Mouse (Mus musculus): ENCODE measurements around the gene Mecom.
"Not testable (repeated sequence)": the region's sequence is repeated elsewhere in the genome, so short reads cannot be mapped to it uniquely, and the experiment has no call there.

Gene Mecom

DNA sequence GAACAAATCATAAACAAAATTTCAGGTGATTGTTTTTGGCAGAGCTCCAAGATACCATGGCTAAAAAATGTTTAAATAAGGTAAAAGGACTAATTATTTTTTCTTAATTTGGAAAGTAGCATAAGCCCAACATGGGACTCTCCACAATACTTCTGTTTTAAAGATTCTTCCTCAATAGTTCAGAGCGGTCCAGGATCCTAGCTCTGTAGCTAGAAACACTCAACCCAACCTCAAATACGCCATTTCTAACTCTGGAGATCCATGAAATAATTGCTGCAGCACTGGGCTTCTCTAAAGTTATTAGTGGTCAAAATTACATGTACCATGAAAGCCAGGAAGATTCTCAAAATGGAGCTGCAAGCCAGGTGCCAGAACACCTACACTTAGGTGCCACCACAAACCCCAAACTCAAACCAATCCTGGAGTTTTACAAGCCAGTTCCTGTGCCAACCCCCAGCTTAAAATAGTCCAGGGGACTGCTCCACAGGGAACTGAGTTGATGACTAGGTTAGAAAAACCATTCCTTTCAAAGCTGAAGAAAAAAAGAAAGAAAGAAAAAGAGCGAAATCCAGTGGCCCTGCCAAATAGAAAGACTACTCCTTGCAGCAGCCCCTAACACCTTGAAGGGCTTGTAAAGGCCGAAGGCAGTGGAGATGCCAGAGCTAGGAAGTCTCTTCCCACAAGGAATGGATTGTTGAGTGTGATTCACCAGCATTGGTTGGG, 102.4 kb downstream of the Mecom start:
- DNase-seq (ENCODE audit: low read depth, low spot score): no peak

DNA sequence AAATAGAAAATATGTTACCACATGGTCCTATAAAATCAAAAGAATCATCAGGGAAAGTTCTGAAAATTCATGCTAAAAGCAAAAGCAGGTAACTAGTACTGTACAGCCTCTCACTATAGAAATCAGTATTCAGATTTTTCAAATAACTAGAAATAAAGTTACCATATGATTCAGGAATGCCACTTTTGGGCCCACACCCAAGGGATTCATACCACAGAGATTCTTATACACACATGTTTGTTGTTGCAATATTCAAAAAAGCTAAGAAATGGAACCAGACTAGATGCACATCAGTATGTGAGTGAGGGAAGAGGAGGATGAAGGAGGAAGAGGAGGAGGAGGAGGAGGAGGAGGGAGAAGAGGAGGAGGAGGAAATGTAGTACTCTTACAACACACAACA, 106.2 kb downstream of the Mecom start:
- no peak for DNase-seq (ENCODE audit: low read depth, low spot score)

DNA sequence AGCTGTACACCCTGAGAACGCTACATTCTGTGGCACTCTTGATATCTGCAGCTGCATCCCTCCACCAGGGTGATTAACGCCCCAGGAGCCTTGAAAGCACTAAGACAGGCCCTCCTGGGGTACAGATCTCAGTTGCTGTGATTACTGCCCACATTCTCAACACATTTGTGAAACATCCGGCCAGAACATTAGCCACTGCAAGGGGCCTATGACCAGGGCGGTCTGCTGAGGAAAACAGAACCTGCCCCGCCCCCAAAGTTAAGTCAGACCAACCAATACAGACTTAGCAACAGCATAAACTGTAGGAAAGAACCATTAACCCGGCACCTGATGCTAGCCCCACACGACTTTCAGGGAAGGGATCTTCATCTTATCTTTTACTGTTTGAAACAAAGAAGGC, 109.8 kb downstream of the Mecom start:
- no peak for DNase-seq (ENCODE audit: low read depth, low spot score)

DNA sequence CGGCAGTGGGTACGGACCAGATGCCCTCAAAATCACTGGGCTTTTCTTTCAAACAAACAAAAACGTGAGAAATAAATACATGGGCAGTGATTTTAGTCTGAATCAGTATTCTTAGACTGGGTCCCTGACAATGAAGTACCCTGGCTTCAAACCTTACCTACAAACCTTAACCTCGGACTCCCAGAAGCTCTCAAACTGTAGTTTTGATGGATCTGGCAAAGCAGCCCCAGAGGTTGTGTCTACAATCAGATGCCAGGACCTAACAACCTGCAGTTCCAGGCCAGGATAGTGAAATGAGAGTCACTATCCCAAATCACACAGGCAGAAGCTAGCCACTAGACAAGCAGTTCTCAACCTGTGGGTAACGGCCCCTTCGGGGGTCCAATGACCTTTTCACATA, 111.2 kb downstream of the Mecom start:
- DNase-seq (ENCODE audit: low read depth, low spot score): no peak

DNA sequence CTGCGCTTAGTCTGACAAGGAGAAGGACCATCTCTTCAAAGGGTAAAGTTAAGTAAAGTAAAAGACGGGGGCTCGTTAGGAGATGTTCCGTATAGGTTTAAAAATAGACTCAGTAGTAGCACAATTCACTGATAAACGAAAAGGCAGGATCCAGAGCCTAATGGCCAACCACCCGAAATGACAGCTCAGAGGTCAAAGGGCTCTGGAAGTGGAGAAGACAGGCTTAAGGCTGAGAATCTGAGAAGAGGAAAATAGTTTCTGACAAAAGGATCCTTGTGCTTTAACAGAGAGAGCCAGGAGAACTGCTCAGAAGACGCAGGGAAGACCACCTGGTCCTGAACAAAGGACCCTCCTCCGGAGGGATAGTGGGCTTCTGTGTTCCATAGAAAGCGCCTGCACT, 111.7 kb downstream of the Mecom start:
- DNase-seq (ENCODE audit: low read depth, low spot score): no peak

DNA sequence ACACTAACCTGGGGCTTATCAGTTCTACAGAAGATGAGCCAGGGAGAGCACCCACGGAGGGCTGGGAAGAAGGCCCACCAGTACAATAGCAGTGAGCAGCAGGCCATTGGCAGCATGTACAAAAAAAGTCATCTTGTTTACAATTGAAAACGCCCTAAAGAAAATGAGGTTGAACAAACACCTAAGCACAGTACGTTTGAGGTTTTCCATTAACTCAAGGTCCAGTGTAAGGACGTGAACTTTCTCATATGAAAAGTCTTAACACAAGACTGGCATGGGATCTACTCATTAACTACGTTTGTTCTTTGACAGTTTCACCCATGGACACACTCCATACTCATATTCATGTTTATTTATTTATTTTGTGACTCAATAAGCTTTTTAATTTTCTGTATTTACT, 118.9 kb downstream of the Mecom start:
- DNase-seq (ENCODE audit: low read depth, low spot score): no peak

- DNase-seq (ENCODE audit: low read depth, low spot score): no peak
Observed at GRCm38 (mm10) chr3:30424036-30424435, 123.8 kb downstream of the Mecom start.

GRCm38 (mm10) chr3:30421948-30422347, 125.9 kb downstream of the Mecom start:
- DNase-seq (ENCODE audit: low read depth, low spot score): not testable (repeated sequence)

DNA sequence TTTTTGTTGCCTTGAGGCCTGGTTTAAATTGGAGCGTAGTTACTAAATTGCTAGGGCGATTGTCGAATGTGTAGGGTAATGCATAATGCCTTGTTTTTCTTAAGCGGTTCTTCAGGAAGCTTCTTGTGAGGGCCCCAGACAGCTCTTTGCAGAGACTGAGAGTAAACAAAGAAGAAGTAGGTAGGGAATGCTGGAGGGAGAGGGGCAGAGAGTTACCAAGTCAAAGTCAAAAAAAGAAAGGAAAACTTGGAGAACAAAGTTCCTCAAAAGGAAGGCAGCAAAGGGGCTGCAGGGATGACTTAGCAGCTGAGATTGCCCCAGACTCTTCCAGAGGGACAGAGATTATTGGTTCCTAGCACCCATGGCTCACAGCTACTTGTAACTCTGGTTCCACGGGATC, 126.9 kb downstream of the Mecom start:
- DNase-seq (ENCODE audit: low read depth, low spot score): no peak

DNA sequence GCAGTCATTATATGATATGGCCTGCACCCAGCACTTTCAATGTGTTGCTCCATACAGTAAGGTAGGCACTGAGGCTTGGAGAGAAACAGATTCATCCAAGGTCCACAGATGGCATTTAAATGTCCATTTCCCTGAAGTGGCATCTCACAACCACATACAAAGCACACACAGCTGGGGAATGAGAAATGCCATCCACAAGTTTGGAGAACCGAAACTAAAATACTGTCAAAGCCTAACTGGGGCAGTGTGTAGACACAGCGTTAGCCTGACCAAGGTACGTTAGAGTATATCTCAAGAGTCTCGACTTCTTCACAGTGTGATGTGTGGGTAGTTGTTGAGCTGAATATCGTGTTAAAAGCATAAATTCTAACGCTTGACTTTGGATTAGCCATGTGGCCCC, 133.6 kb downstream of the Mecom start:
- no peak for DNase-seq (ENCODE audit: low read depth, low spot score)

GRCm38 (mm10) chr3:30410778-30411177, 137.0 kb downstream of the Mecom start:
- no peak for DNase-seq (ENCODE audit: low read depth, low spot score)

DNA sequence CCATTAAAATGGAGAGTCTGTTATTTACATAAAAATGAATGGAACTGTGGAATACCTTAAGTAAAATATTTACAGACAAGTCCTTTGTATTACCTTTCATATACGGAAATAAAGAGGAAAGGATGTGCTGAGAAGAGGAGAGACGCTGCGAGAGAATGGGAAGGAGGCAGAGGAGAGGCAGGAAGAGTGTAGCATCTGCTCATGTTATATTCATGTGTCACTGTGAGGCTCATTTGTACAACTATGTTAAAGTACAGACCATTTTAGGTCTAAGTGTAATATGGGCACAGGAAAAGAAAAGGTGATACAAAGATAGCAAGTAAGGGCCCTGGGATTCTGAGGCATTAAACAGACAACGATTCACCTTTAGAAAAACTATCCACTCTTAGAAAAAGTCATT, 143.0 kb downstream of the Mecom start:
- no peak for DNase-seq (ENCODE audit: low read depth, low spot score)

DNA sequence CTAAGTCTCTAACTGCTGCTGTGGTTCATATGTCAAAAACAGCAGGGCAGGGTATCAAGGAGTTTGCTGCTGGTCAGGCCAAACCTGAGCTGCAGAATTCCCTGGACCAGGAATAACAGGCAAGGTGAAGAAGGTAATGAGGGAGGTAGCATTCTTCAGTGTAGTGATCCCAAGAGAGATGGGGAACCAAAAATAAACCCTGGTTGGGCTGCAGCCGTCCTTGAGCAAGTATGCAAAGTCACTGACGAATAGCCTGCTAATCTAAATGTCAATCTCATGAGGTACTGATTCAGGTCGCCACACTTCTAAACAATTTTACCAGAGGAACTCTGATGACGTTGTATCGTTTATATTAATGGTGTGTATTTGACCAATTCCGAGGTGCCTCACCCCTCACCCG, 148.9 kb downstream of the Mecom start:
- DNase-seq (ENCODE audit: low read depth, low spot score): no peak

GRCm38 (mm10) chr3:30394911-30395310, 152.9 kb downstream of the Mecom start:
- no peak for DNase-seq (ENCODE audit: low read depth, low spot score)

- DNase-seq (ENCODE audit: low read depth, low spot score): no peak
Observed at GRCm38 (mm10) chr3:30392662-30393061, 155.1 kb downstream of the Mecom start.

GRCm38 (mm10) chr3:30392218-30392617, 155.6 kb downstream of the Mecom start:
- no peak for DNase-seq (ENCODE audit: low read depth, low spot score)

DNA sequence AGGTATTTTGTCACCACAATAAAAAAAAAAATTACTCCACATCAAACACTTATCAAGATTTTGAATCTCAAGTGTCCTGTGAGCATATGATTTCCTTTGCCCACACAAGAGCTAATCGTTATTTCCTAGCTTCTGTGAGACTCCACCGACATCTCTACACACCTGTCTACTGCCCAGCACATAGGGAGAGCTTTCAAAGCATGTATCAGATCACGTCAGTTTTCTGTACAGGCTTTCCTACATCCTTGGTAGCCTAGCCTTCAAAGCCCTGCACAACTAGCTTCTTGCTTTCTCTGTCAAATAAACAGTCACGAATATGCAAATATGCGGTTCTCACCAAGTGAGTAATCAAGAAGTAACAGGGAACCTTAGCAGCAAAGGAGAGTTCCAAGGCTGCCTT, 157.5 kb downstream of the Mecom start:
- DNase-seq (ENCODE audit: low read depth, low spot score): no peak

- peak; percentile 60 for DNase-seq (ENCODE audit: low read depth, low spot score)
Observed at GRCm38 (mm10) chr3:30380273-30380672, 167.5 kb downstream of the Mecom start.

GRCm38 (mm10) chr3:30379301-30379700, 168.5 kb downstream of the Mecom start:
- DNase-seq (ENCODE audit: low read depth, low spot score): peak; percentile 65

- DNase-seq (ENCODE audit: low read depth, low spot score): no peak
Observed at GRCm38 (mm10) chr3:30371472-30371871, 176.3 kb downstream of the Mecom start.

DNA sequence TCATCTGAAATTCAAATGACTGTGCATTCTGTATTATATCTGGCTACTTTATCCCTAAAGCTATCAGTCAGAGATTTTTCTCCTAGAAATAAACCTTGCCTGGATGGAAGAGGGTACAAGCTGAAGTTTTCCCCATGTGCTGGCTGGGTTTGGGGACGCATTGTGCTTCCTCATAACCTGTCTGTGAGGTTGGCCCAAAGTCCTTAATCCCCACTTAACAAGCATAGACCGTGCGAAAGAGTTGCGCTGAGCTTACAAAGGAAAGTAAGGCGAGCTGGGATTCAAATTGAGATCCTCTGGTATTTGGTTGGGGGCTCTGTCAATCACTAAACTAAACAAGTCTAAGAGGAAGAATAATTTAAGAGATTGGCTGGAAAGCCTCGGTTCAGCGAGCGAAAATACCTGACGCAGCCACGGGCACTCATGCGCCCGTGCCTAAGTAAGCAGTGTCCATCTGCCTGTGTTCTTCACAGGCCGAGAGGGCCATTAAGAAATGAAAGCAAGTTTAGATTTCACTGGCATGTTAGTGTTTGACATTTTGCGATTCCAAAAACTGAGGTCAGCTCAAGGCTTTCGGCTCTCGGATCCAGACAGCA, 176.8 kb downstream of the Mecom start:
- DNase-seq (ENCODE audit: low read depth, low spot score): no peak

DNA sequence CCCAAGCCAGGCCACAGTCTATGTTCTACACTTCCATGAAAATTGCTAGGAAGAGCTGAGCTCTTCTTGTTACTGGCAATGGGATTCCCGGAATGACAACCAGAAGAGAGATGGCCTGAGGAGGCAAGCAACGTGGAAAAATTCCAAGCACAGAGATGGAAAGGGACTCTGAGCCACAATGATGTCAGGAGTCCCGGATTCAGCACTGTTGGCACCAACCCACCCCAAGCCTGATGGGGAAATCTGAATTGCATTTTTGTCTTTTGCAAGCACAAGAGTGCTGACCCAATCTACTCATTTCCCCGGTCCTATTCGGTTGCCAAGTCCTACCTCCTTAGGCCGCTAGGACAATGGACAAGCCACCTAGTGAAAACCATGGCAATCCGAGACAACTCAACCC, 181.2 kb downstream of the Mecom start:
- no peak for DNase-seq (ENCODE audit: low read depth, low spot score)

GRCm38 (mm10) chr3:30361190-30361589, 186.6 kb downstream of the Mecom start:
- no peak for DNase-seq (ENCODE audit: low read depth, low spot score)
